Mouse (Mus musculus): ENCODE results near the gene Gm29427.

DNA sequence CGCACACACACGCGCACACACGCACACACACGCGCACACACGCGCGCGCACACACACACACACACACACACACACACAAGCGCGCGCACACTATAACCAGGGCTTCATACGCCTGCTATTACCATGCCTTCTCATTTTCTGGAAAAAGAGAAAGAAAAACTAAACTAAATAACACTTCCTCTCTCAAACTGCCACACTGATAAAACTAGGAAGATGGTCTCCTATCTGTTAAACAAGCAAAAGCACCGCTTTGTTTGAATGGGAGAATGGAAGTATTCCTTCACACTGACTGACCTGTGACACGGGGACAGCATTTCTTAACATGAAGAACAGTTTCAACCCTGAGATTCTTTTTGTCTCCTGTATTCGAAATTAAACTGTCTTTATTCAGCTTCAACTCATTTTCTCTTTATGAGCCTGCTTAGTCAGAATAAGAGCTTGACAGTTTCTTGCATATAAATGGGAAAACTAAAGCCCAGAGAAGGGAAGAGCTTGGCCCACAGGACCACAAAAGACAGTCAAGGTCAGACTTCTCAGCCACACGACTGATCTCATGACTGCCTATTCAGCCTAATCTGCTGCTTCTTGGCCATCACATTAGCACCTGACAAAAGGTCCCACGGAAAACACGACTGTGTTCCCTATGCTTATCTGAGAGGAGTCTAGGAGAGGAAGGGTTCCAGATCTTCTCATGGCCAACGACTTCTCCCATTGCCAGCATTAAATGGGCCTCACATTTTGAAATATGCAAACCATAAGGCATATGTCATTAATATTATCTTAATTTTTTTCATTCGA lies 5.1 kb downstream of the Gm29427 start:
- TF ChIP-seq CTCF (IDR thresholded peaks at IDR 0.05; ENCODE audit: low read depth, low read length) (no peak), EP300 (IDR thresholded peaks at IDR 0.05; ENCODE audit: insufficient read depth, low read depth, low read length) (no peak), POLR2A (IDR thresholded peaks at IDR 0.05; ENCODE audit: insufficient read depth, low read length) (no peak)
